Mouse (Mus musculus) G1E (cell line): ENCODE measurements around the gene Klk8.

Source experiments
- CTCF ChIP-seq: IDR thresholded peaks from 2 replicates; pipeline ENCODE4 v1.5.1; 2012; ENCODE audit warnings: low read depth, low read length, inconsistent platforms, mixed read lengths
- GATA1 ChIP-seq: IDR thresholded peaks from 2 replicates; pipeline ENCODE4 v1.6.1; 2012; ENCODE audit warnings: borderline replicate concordance, low read length, inconsistent platforms, mixed read lengths
- GATA2 ChIP-seq: IDR thresholded peaks from 2 replicates; pipeline ENCODE4 v1.6.1; 2012; ENCODE audit warnings: low read depth, low read length, inconsistent platforms, borderline replicate concordance
- POLR2AphosphoS5 ChIP-seq: IDR thresholded peaks from 2 replicates; pipeline ENCODE4 v1.6.1; 2012; ENCODE audit warnings: low read depth, low read length, inconsistent platforms; ENCODE audit not compliant: insufficient replicate concordance
- TAL1 ChIP-seq: conservative IDR thresholded peaks from 2 replicates; pipeline ENCODE4 v1.6.1; 2012; ENCODE audit warnings: low read depth, low read length, inconsistent platforms, mixed read lengths

DNA sequence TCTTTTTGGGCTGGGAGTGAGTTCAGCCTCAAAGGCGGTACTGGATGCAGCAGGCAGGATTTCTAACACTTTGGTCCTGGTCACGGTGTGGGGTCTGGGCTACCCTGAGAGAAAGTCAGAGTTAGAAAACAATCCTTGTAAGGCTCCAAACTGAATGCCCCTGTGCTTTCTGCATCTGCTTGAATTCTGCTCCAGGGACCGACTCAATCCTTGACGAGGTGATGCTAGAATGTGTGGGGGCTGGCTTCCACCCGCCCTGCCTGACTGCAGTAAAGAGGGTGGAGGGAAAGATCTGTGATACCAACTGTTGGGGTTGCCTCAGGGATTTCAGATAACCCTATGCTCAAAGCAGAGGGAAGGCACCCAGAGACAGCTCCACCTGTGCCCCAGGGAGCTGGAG is 13.6 kb downstream of the Klk8 start, which contains the start of gene Klk7:
- TF ChIP-seq GATA1 (no peak), CTCF (no peak), POLR2AphosphoS5 (no peak), GATA2 (no peak), TAL1 (no peak)
